Mouse (Mus musculus): ENCODE measurements around the gene Scube1.

- TF ChIP-seq CTCF (IDR thresholded peaks at IDR 0.05; ENCODE audit: borderline replicate concordance, control insufficient read depth, extremely low read depth, insufficient read depth, low read length, poor library complexity) (no peak), POLR2A (IDR thresholded peaks at IDR 0.05; ENCODE audit: control insufficient read depth, extremely low read depth, insufficient read depth, low read length, poor library complexity) (no peak)
Observed at GRCm38 (mm10) chr15:83699132-83699833, 25.5 kb downstream of the Scube1 start.

Measured in thymus, adult 2 months (tissue).